Mouse (Mus musculus) midbrain, embryonic 11.5 days (tissue): Measurements from ENCODE around the gene Rictor. TPM values are rescaled to one million over a fixed set of nuclear protein-coding genes. Genes with fewer than 3 reads are reported as not detected.

Experiments used
- ATAC-seq: fragments of 200-750 bp; cut with Nextera tagmentation; 2 replicates; pipeline ENCODE4 v1.8.0; 2017; ENCODE audit warnings: moderate TSS enrichment, moderate library complexity; ENCODE audit not compliant: low FRiP score
- DNase-seq: peaks from one replicate; pipeline ENCODE4 v3.0.0; 2015; ENCODE audit warnings: low spot score; ENCODE audit errors: missing footprints
- H3K27ac ChIP-seq: fragments of 300-500 bp; sonication (generic); 2 replicates; pipeline ENCODE4 v1.5.1; 2014; ENCODE audit warnings: low read depth, low read length
- H3K27me3 ChIP-seq: fragments of 300-500 bp; sonication (generic); 2 replicates; pipeline ENCODE4 v1.6.1; 2014; ENCODE audit warnings: mild to moderate bottlenecking, low read length, moderate library complexity, mixed read lengths; ENCODE audit not compliant: control insufficient read depth, insufficient read depth
- H3K36me3 ChIP-seq: fragments of 300-500 bp; sonication (generic); 2 replicates; pipeline ENCODE4 v1.6.1; 2014; ENCODE audit warnings: mild to moderate bottlenecking, low read length, moderate library complexity, mixed read lengths; ENCODE audit not compliant: control insufficient read depth, insufficient read depth
- H3K4me1 ChIP-seq: fragments of 300-500 bp; sonication (generic); 2 replicates; pipeline ENCODE4 v1.6.1; 2014; ENCODE audit warnings: low read length; ENCODE audit not compliant: control insufficient read depth, insufficient read depth
- H3K4me2 ChIP-seq: fragments of 300-500 bp; sonication (generic); 2 replicates; pipeline ENCODE4 v1.6.1; 2014; ENCODE audit warnings: mild to moderate bottlenecking, moderate library complexity
- H3K4me3 ChIP-seq: fragments of 300-500 bp; sonication (generic); 2 replicates; pipeline ENCODE4 v1.5.1; 2014; ENCODE audit warnings: low read depth, low read length
- H3K9ac ChIP-seq: fragments of 300-500 bp; sonication (generic); 2 replicates; pipeline ENCODE4 v1.6.1; 2014; ENCODE audit warnings: low read length
- H3K9me3 ChIP-seq: fragments of 300-500 bp; sonication (generic); 2 replicates; pipeline ENCODE4 v1.6.1; 2016; ENCODE audit warnings: low read length; ENCODE audit not compliant: control insufficient read depth
- WGBS: fragments of 180-500 bp; shearing (Covaris S2); extraction: QIAGEN DNeasy Blood & Tissue Kit; methylation state at CpG from one replicate; pipeline ENCODE4 v1.1.7; 2014; 5-methylcytosine and 5-hydroxymethylcytosine counted together
- polyA plus RNA-seq: library from polyadenylated mRNA; unstranded; fragments of >200 nt; fragmentation: Nextera tagmentation; extraction: Ambion mirVana; gene quantifications from 2 replicates; pipeline ENCODE4 v1.2.1, GENCODE M21; 2014

Rictor gene
- polyA plus RNA-seq = 48.6 and 54.7 TPM in 2 replicates

DNA sequence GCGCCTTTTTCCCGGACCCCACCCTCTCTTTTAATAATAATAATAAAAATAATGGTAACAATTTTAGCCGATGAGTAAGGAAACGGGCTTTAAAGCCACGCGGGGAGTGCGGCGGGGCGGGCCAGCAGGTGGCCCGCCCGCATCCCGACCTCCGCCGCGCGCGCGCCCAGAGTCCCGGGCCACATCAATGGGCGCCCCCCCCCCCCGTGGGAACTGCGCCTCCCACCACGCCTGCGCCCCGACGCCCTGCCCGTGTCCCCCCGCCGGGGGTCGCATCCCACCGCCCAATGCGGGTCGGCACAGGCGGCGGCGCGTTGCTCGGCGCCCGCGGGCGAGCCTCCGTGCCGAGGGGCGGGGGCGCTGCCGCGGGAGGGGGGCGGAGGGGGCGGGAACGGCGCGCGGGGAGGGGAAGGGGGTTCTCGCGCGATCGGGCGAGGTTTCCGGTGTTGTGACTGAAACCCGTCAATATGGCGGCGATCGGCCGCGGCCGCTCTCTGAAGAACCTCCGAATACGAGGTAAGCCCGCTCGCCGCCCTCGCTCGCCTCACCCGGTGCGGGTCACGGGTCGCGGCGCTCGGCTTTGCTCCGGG lies at the start of gene Rictor:
Gene Rictor, plus strand, starts transcription at position 444 of the 590 bp plus-strand sequence.
- Histone ChIP-seq H3K36me3 (no peaks in the 10 kb centered on the region), H3K9ac (peak within 1 kb of the TSS; percentile 93), H3K4me1 (peaks cover 10% of the 10 kb centered on the region), H3K27me3 (no peaks in the 10 kb centered on the region), H3K27ac (peak within 1 kb of the TSS; percentile 96), H3K4me2 (peak within 1 kb of the TSS; percentile 54), H3K4me3 (peak within 1 kb of the TSS; percentile 93), H3K9me3 (no peaks in the 10 kb centered on the region)
- DNase-seq = peak; percentile 98
- ATAC-seq = peak; percentile 93
- WGBS = under 1% methylated on average over 31 of the region's 82 CpGs

DNA sequence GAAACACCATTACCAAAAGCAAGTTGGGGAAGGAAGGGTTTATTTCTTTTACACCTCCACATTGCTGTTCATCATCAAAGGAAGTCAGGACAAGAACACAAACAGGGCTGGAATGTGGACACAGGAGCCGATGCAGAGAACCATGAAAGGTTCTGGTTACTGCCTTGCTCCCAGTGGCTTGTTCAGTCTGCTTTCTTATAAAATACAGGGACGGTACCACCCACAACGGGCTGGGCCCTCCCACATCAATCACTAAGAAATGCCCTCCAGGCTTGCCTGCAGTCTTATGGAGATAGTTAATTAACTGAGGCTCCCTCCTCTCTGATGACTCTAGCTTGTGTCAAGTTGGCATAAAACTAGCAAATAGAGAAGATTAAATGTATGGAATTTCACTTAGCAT lies 46.2 kb upstream of the Rictor start:
- WGBS = 62% methylated on average over 3 of the region's 3 CpGs
- DNase-seq = no peak
- no peak overlapping the region for H3K27ac ChIP-seq
- no peaks in the 10 kb centered on the region for H3K27me3 ChIP-seq
- H3K9ac ChIP-seq = no peak overlapping the region
- no peak for ATAC-seq
- no peak overlapping the region for H3K4me3 ChIP-seq
- H3K4me2 ChIP-seq = no peak overlapping the region
- H3K9me3 ChIP-seq = no peaks in the 10 kb centered on the region
- no peaks in the 10 kb centered on the region for H3K36me3 ChIP-seq
- H3K4me1 ChIP-seq = no peaks in the 10 kb centered on the region

DNA sequence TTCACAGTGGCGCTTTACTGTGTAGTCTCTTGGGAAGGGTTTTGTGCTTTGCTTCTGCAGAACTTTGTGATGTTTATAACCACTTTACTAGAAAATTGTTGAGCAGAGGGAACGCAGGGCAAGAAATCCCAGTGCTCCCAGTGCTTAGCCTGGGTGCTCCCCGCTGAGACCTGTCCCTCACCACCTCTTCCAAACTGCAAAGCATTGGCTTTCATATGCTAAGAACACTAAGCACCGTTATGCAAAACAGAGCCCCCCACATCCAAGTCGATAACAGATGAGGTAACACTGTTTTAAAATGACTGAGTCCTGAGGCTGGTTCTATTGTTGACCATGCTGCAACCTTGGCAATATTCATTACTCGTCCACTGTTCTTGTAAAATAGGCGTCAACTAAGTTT lies 44.2 kb upstream of the Rictor start:
- H3K4me3 ChIP-seq = no peak overlapping the region
- DNase-seq = no peak
- H3K4me1 ChIP-seq = no peaks in the 10 kb centered on the region
- ATAC-seq = no peak
- no peaks in the 10 kb centered on the region for H3K27me3 ChIP-seq
- H3K27ac ChIP-seq = no peak overlapping the region
- no peak overlapping the region for H3K9ac ChIP-seq
- no peaks in the 10 kb centered on the region for H3K36me3 ChIP-seq
- H3K9me3 ChIP-seq = no peaks in the 10 kb centered on the region
- no peak overlapping the region for H3K4me2 ChIP-seq
- WGBS = 69% methylated on average over 7 of the region's 7 CpGs

DNA sequence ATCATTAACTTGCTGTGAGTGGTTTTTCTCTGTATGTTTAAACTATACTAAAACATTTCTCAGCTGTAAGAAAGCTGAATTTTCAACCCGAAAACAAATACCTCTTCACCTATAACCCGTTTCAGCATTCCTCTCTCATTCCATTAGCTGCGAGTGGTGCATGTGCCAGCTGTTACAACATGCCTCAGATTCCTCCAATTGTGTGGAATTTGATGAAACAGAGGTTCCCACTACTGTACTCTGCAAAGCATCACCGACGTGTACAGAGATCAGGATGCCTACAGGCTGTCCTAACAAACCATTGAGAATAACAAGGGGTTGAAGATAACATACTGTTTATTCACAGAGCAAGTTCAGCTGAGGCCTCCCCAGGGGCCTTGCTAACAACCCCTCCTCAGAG lies 42.1 kb upstream of the Rictor start:
- Histone ChIP-seq H3K27me3 (no peaks in the 10 kb centered on the region), H3K27ac (no peak overlapping the region), H3K4me3 (no peak overlapping the region), H3K9me3 (no peaks in the 10 kb centered on the region), H3K4me1 (no peaks in the 10 kb centered on the region), H3K36me3 (no peaks in the 10 kb centered on the region), H3K9ac (no peak overlapping the region), H3K4me2 (no peak overlapping the region)
- ATAC-seq (no peak), DNase-seq (no peak)
- WGBS = 59% methylated on average over 5 of the region's 5 CpGs

DNA sequence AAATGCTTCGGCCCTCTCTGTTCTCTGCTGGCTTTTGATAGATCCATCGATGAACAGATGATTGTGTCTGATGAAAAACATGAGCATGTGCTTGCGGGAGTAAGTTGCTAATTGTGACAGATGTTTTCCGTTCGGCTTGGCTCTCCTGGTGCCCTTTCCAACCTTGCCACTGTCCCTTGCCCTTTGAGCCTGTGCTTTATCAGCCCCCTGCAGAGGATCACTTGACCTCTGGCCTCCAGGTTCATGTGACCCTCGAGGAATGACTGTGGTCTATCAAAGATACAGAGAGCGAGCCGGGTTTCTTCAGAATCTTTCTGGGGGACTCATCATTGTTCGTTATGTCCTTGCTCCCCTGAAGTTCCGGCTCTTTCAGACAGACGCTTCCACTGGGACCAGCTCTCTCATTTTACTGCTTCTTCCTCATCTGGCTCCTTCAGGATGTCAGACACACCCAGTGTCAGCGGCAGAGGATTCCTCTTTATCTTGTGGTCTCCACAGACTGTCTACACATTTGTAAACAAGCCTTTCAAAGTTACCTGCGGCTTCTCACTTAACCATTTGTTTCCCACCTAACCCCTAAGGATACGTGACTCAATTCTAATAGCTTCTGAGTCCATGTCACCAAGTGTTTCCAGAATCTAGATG lies 39.3 kb upstream of the Rictor start:
- H3K4me3 ChIP-seq = no peak overlapping the region
- no peak overlapping the region for H3K4me2 ChIP-seq
- WGBS = 41% methylated on average over 14 of the region's 14 CpGs
- no peak overlapping the region for H3K27ac ChIP-seq
- no peak overlapping the region for H3K9ac ChIP-seq
- no peaks in the 10 kb centered on the region for H3K36me3 ChIP-seq
- no peaks in the 10 kb centered on the region for H3K27me3 ChIP-seq
- DNase-seq = peak; percentile 83
- no peaks in the 10 kb centered on the region for H3K9me3 ChIP-seq
- no peaks in the 10 kb centered on the region for H3K4me1 ChIP-seq
- ATAC-seq = no peak

DNA sequence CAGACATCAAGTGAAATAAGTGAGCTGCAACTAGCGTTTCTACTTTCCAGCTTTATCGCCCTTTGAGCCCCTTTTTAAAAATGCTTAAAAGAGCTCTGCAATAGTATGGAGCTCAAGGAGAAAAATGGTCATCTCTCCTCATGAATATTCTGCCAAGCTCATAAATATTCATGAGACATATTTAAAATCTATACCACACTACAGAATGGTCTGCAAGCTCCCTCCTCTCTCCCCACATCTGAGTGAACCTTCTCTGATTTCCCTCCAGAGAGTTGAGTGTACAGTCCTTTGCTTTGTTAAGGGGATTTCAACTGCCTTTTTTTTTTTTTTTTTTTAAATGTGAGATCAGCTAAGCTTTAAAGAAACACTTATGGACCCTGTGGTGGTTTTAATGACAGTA lies 29.7 kb upstream of the Rictor start:
- Histone ChIP-seq H3K9ac (no peak overlapping the region), H3K27ac (no peak overlapping the region), H3K4me3 (no peak overlapping the region), H3K27me3 (no peaks in the 10 kb centered on the region), H3K36me3 (no peaks in the 10 kb centered on the region), H3K4me2 (no peak overlapping the region), H3K9me3 (no peaks in the 10 kb centered on the region), H3K4me1 (no peaks in the 10 kb centered on the region)
- ATAC-seq (peak; percentile 82), DNase-seq (peak; percentile 83)
- 66% methylated on average over 2 of the region's 2 CpGs for WGBS

DNA sequence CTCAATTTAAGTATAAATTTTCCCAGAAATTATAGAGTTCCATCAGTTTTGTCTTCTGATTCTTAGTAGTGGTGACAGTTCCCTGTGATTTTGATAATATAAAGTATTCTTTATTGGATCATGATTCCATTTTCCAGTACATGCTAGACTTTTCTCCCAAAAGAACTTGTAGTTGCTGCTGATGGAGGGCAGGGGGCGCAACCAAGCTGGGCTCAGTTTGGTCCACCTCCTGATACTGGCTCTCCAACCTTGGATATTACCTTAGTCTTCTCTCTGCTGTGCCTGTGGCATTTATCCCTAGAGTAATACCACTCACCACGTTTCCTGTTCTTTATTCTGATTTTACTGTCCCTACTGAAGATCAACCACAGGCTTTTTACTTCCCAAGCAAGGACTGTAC lies 6.0 kb upstream of the Rictor start:
- WGBS = 75% methylated on average over 2 of the region's 2 CpGs
- DNase-seq = peak; percentile 41

DNA sequence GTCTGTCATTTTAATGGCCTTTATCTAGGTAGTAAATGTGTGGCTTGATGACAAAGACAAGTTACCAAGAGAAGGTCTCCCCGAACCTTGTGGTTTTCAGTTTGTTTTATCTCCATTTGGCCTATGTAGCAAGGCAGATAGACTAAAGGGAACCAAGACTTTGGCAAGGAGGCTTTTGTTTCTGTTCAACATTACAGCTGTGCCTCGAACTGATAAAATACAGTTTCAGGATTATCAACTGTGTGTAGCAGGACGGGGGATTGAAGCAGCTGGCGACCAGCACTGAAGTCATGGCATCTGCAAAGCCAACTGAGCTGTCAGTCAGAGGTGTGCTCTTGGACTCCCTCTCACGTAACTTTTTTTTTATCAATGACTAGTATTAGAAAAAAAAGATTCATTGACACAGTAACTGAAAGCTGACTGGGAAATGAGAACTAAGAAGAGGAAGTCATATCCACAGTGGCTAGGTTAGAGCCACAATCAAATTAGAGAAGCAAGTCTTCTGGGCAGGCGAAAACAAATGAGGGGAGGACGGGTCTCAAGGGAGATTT lies 2.8 kb upstream of the Rictor start:
- no peak for ATAC-seq
- H3K4me3 ChIP-seq = no peak overlapping the region

More for the DNA sequence above, 6.0 kb upstream of the Rictor start:
- no peak for ATAC-seq
- no peaks in the 10 kb centered on the region for H3K9me3 ChIP-seq
- H3K4me1 ChIP-seq = no peaks in the 10 kb centered on the region
- no peaks in the 10 kb centered on the region for H3K27me3 ChIP-seq
- H3K27ac ChIP-seq = no peak overlapping the region
- H3K4me3 ChIP-seq = no peak overlapping the region
- no peaks in the 10 kb centered on the region for H3K36me3 ChIP-seq
- no peak overlapping the region for H3K4me2 ChIP-seq
- H3K9ac ChIP-seq = no peak overlapping the region

DNA sequence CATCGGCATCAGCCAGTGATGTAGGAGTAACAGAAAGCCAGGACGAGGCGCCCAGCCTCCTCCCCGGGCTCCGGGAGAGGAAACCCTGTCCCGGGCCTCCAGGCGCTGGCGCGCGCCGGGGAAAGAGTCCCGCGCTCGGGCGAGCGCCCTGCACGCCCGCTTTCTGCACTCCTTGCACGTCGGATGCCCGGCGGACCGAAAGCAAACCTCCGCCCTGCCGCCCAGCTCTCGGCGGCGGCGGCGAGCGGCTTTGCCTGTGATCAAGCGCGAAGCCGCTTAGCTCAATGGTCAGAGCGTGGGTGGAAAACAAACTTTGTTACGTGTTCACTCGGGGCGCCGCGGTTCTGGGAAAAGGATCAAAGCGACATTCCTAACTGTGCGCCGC lies 636 bp upstream of the Rictor start:
- H3K27ac ChIP-seq = peak overlapping the region; percentile 96
- no peaks in the 10 kb centered on the region for H3K36me3 ChIP-seq
- ATAC-seq (peak; percentile 71), DNase-seq (peak; percentile 97)
- peak overlapping the region; percentile 54 for H3K4me2 ChIP-seq
- peak overlapping the region; percentile 93 for H3K4me3 ChIP-seq
- H3K9ac ChIP-seq = peak overlapping the region; percentile 93
- peaks cover 10% of the 10 kb centered on the region for H3K4me1 ChIP-seq
- H3K9me3 ChIP-seq = no peaks in the 10 kb centered on the region
- WGBS = under 1% methylated on average over 43 of the region's 43 CpGs
- H3K27me3 ChIP-seq = no peaks in the 10 kb centered on the region

More for the DNA sequence above, 2.8 kb upstream of the Rictor start:
- peaks cover 10% of the 10 kb centered on the region for H3K4me1 ChIP-seq
- no peak overlapping the region for H3K27ac ChIP-seq
- H3K4me2 ChIP-seq = no peak overlapping the region
- H3K9ac ChIP-seq = no peak overlapping the region
- no peaks in the 10 kb centered on the region for H3K36me3 ChIP-seq
- H3K27me3 ChIP-seq = no peaks in the 10 kb centered on the region
- 72% methylated on average over 7 of the region's 7 CpGs for WGBS
- H3K9me3 ChIP-seq = no peaks in the 10 kb centered on the region
- DNase-seq = peak; percentile 75
